ENCODE assay signal across 8 mouse cellular contexts in the genomic region with DNA sequence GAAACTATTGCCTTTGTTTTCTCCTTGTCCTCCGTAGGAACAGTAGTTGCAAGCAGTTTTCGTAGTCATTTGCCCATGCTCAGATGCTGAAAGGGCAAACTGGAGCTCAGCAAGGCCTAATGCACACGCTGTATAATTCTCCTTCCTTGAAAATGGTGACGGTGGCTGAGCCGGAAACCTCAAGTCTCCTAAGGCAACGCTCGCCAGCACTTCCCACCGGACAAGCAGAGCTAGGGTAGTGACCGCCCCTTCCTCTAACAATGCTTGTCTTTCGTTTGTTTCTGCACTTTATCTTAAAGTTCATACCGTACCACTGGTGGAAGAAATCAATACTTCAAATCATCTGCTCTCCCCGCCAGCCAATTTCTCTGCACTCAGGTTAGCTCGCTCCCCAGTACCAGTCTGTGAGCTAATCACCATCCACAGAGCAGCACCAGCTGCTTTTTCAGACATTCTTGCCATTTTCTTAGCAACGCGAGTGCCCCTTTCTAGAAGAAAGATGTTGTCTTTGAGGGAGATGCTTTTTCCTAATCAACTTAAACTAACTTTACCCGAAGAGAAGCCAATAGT.
DNase-seq lines count a peak whose midpoint lies in the region; ATAC-seq lines count a peak whose summit lies in the region.

No protein-coding gene starts in this region.

- no peak overlapping the region for H3K27ac ChIP-seq in kidney, embryonic 15.5 days
- H3K27ac ChIP-seq in forebrain, embryonic 10.5 days: no peak overlapping the region
- H3K27ac ChIP-seq in limb, embryonic 12.5 days: no peak overlapping the region
- H3K27ac ChIP-seq in neural tube, embryonic 15.5 days (replicated peaks): no peak overlapping the region

- WGBS in kidney, embryonic 15.5 days: 12% methylated on average over 16 of the region's 16 CpGs
- WGBS in forebrain, embryonic 10.5 days: 3% methylated on average over 16 of the region's 16 CpGs
- WGBS in limb, embryonic 12.5 days: 4% methylated on average over 16 of the region's 16 CpGs
- WGBS in neural tube, embryonic 15.5 days: 11% methylated on average over 16 of the region's 16 CpGs

- no peak overlapping the region for H3K9ac ChIP-seq in kidney, embryonic 15.5 days
- no peak overlapping the region for H3K9ac ChIP-seq in limb, embryonic 12.5 days (replicated peaks)
- peak overlapping the region; percentile 64 for H3K9ac ChIP-seq in neural tube, embryonic 15.5 days (replicated peaks)

- peaks cover 83% of the 10 kb centered on the region for H3K27me3 ChIP-seq in kidney, embryonic 15.5 days
- H3K27me3 ChIP-seq in forebrain, embryonic 10.5 days (ENCODE audit: poor library complexity, severe bottlenecking): peaks cover 82% of the 10 kb centered on the region
- peaks cover 74% of the 10 kb centered on the region for H3K27me3 ChIP-seq in limb, embryonic 12.5 days
- peaks cover 6% of the 10 kb centered on the region; the same call in 1 of the 2 replicates for H3K27me3 ChIP-seq in neural tube, embryonic 15.5 days (replicated peaks)

- no peaks in the 10 kb centered on the region for H3K36me3 ChIP-seq in kidney, embryonic 15.5 days
- no peaks in the 10 kb centered on the region for H3K36me3 ChIP-seq in forebrain, embryonic 10.5 days (replicated peaks)
- H3K36me3 ChIP-seq in limb, embryonic 12.5 days: no peaks in the 10 kb centered on the region
- no peaks in the 10 kb centered on the region for H3K36me3 ChIP-seq in neural tube, embryonic 15.5 days

- peak overlapping the region; percentile 100 for H3K4me2 ChIP-seq in kidney, embryonic 15.5 days
- peak overlapping the region; percentile 100 for H3K4me2 ChIP-seq in limb, embryonic 12.5 days
- peak overlapping the region; percentile 100 for H3K4me2 ChIP-seq in neural tube, embryonic 15.5 days

- DNase-seq in kidney, adult 11 months: no peak
- DNase-seq in forebrain, embryonic 10.5 days (ENCODE audit: extremely low spot score, low spot score): peak; percentile 39
- DNase-seq in adrenal gland, postnatal 36 days: no peak
- DNase-seq in testis, postnatal 10 days (ENCODE audit: low spot score): no peak
- DNase-seq in thymus, postnatal 10 days (ENCODE audit: low spot score in 2 of 2): no peak

- ATAC-seq in kidney, embryonic 15.5 days (replicated peaks; ENCODE audit: low FRiP score): no peak
- ATAC-seq in limb, embryonic 12.5 days (ENCODE audit: insufficient number of reproducible peaks, insufficient read depth, low FRiP score, low TSS enrichment, low read depth): no peak
- ATAC-seq in neural tube, embryonic 15.5 days (ENCODE audit: low FRiP score): no peak

- H3K4me3 ChIP-seq in kidney, embryonic 15.5 days (replicated peaks): peak overlapping the region; percentile 78
- H3K4me3 ChIP-seq in forebrain, embryonic 10.5 days: peak overlapping the region; percentile 69
- H3K4me3 ChIP-seq in limb, embryonic 12.5 days (replicated peaks): peak overlapping the region; percentile 74
- peak overlapping the region; percentile 65 for H3K4me3 ChIP-seq in neural tube, embryonic 15.5 days (replicated peaks)

- peaks cover 45% of the 10 kb centered on the region for H3K4me1 ChIP-seq in kidney, embryonic 15.5 days
- peaks cover 41% of the 10 kb centered on the region for H3K4me1 ChIP-seq in forebrain, embryonic 10.5 days
- H3K4me1 ChIP-seq in limb, embryonic 12.5 days (replicated peaks): peaks cover 33% of the 10 kb centered on the region
- H3K4me1 ChIP-seq in neural tube, embryonic 15.5 days: peaks cover 43% of the 10 kb centered on the region

- no peaks in the 10 kb centered on the region for H3K9me3 ChIP-seq in kidney, embryonic 15.5 days (replicated peaks)
- no peaks in the 10 kb centered on the region for H3K9me3 ChIP-seq in forebrain, embryonic 10.5 days
- H3K9me3 ChIP-seq in limb, embryonic 12.5 days: no peaks in the 10 kb centered on the region
- no peaks in the 10 kb centered on the region for H3K9me3 ChIP-seq in neural tube, embryonic 15.5 days (replicated peaks)
